Mouse (Mus musculus): ENCODE results near the gene Itpkb. TPM values are rescaled to one million over a fixed set of nuclear protein-coding genes. Genes with fewer than 3 reads are reported as not detected.

The Itpkb gene
- polyA plus RNA-seq, 1 experiment from 2014 or later, result 5.0 TPM

GRCm38 (mm10) chr1:180359311-180359710 is 29.0 kb downstream of the Itpkb start:
- H3K27me3 ChIP-seq (replicated peaks), result peaks cover 9% of the 10 kb centered on the region; the same call in 1 of the 2 replicates
- H3K4me2 ChIP-seq, result no peak overlapping the region
- ATAC-seq (ENCODE audit: extremely low read depth, insufficient number of reproducible peaks, low FRiP score, low TSS enrichment), result no peak
- peaks cover 3% of the 10 kb centered on the region; the same call in 1 of the 2 replicates for H3K36me3 ChIP-seq
- peaks cover 71% of the 10 kb centered on the region for H3K4me1 ChIP-seq
- no peaks in the 10 kb centered on the region for H3K9me3 ChIP-seq
- no peak overlapping the region for H3K27ac ChIP-seq (replicated peaks)
- no peak overlapping the region for H3K9ac ChIP-seq
- no peak overlapping the region for H3K4me3 ChIP-seq
- WGBS, result 66% methylated on average over 5 of the region's 5 CpGs

- WGBS, result 85% methylated on average over 4 of the region's 4 CpGs
- H3K27me3 ChIP-seq (replicated peaks), result peaks cover 16% of the 10 kb centered on the region
- H3K4me2 ChIP-seq, result no peak overlapping the region
- peaks cover 73% of the 10 kb centered on the region for H3K4me1 ChIP-seq
- ATAC-seq (ENCODE audit: extremely low read depth, insufficient number of reproducible peaks, low FRiP score, low TSS enrichment), result no peak
- no peak overlapping the region for H3K4me3 ChIP-seq
- H3K9me3 ChIP-seq, result no peaks in the 10 kb centered on the region
- H3K9ac ChIP-seq, result no peak overlapping the region
- no peak overlapping the region for H3K27ac ChIP-seq (replicated peaks)
- peaks cover 3% of the 10 kb centered on the region; the same call in 1 of the 2 replicates for H3K36me3 ChIP-seq
These were observed 31.9 kb downstream of the Itpkb start for GRCm38 (mm10) chr1:180362176-180362575.

GRCm38 (mm10) chr1:180362844-180363243 is 32.6 kb downstream of the Itpkb start:
- no peaks in the 10 kb centered on the region for H3K9me3 ChIP-seq
- H3K4me2 ChIP-seq, result peak overlapping the region; percentile 76; the same call in 1 of the 2 replicates
- no peak for ATAC-seq (ENCODE audit: extremely low read depth, insufficient number of reproducible peaks, low FRiP score, low TSS enrichment)
- 60% methylated on average over 5 of the region's 5 CpGs for WGBS
- H3K27me3 ChIP-seq (replicated peaks), result peaks cover 16% of the 10 kb centered on the region
- H3K4me3 ChIP-seq, result no peak overlapping the region
- H3K4me1 ChIP-seq, result peaks cover 73% of the 10 kb centered on the region
- H3K27ac ChIP-seq (replicated peaks), result peak overlapping the region; percentile 65
- H3K36me3 ChIP-seq, result peaks cover 3% of the 10 kb centered on the region; the same call in 1 of the 2 replicates
- 0 out of 2 replicates have a peak overlapping the region, but pooled peaks have one; percentile 21 for H3K9ac ChIP-seq

- WGBS, result 30% methylated on average over 3 of the region's 3 CpGs
- Histone ChIP-seq H3K4me3 (no peak overlapping the region), H3K9ac (peak overlapping the region; percentile 21; the same call in 1 of the 2 replicates), H3K36me3 (peaks cover 3% of the 10 kb centered on the region; the same call in 1 of the 2 replicates), H3K4me1 (peaks cover 73% of the 10 kb centered on the region), H3K27ac (replicated peaks) (peak overlapping the region; percentile 65), H3K27me3 (replicated peaks) (peaks cover 20% of the 10 kb centered on the region), H3K9me3 (no peaks in the 10 kb centered on the region), H3K4me2 (peak overlapping the region; percentile 76)
- ATAC-seq (ENCODE audit: extremely low read depth, insufficient number of reproducible peaks, low FRiP score, low TSS enrichment), result no peak
These were observed 33.0 kb downstream of the Itpkb start for GRCm38 (mm10) chr1:180363317-180363716.

GRCm38 (mm10) chr1:180364005-180364404 is 33.7 kb downstream of the Itpkb start:
- H3K9ac ChIP-seq, result peak overlapping the region; percentile 37; the same call in 1 of the 2 replicates
- peak overlapping the region; percentile 65 for H3K27ac ChIP-seq (replicated peaks)
- no peak; the same call in 1 of the 2 replicates for ATAC-seq (ENCODE audit: extremely low read depth, insufficient number of reproducible peaks, low FRiP score, low TSS enrichment)
- peak overlapping the region; percentile 76 for H3K4me2 ChIP-seq
- H3K27me3 ChIP-seq (replicated peaks), result peaks cover 24% of the 10 kb centered on the region
- H3K4me3 ChIP-seq, result 0 out of 2 replicates have a peak overlapping the region, but pooled peaks have one; percentile 53
- peaks cover 71% of the 10 kb centered on the region for H3K4me1 ChIP-seq
- H3K36me3 ChIP-seq, result peaks cover 3% of the 10 kb centered on the region; the same call in 1 of the 2 replicates
- WGBS, result 13% methylated on average over 17 of the region's 17 CpGs
- no peaks in the 10 kb centered on the region for H3K9me3 ChIP-seq

GRCm38 (mm10) chr1:180364720-180365119 is 34.4 kb downstream of the Itpkb start:
- H3K27me3 ChIP-seq (replicated peaks), result peaks cover 30% of the 10 kb centered on the region
- no peaks in the 10 kb centered on the region for H3K9me3 ChIP-seq
- H3K4me1 ChIP-seq, result peaks cover 68% of the 10 kb centered on the region
- peaks cover 3% of the 10 kb centered on the region; the same call in 1 of the 2 replicates for H3K36me3 ChIP-seq
- peak overlapping the region; percentile 6 for H3K9ac ChIP-seq
- peak overlapping the region; percentile 53 for H3K4me3 ChIP-seq
- WGBS, result 27% methylated on average over 2 of the region's 2 CpGs
- no peak for ATAC-seq (ENCODE audit: extremely low read depth, insufficient number of reproducible peaks, low FRiP score, low TSS enrichment)
- H3K4me2 ChIP-seq, result peak overlapping the region; percentile 76
- H3K27ac ChIP-seq (replicated peaks), result peak overlapping the region; percentile 65

GRCm38 (mm10) chr1:180365180-180365810 is 35.0 kb downstream of the Itpkb start:
- Histone ChIP-seq H3K4me1 (peaks cover 71% of the 10 kb centered on the region), H3K27ac (replicated peaks) (peak overlapping the region; percentile 65), H3K4me2 (peak overlapping the region; percentile 76), H3K27me3 (replicated peaks) (peaks cover 30% of the 10 kb centered on the region), H3K9ac (peak overlapping the region; percentile 77), H3K9me3 (no peaks in the 10 kb centered on the region), H3K36me3 (peaks cover 3% of the 10 kb centered on the region; the same call in 1 of the 2 replicates), H3K4me3 (peak overlapping the region; percentile 53)
- peak; percentile 94 for ATAC-seq (ENCODE audit: extremely low read depth, insufficient number of reproducible peaks, low FRiP score, low TSS enrichment)
- WGBS, result 2% methylated on average over 29 of the region's 29 CpGs

- H3K9ac ChIP-seq, result peak overlapping the region; percentile 77; the same call in 1 of the 2 replicates
- no peaks in the 10 kb centered on the region for H3K9me3 ChIP-seq
- H3K27me3 ChIP-seq (replicated peaks), result peaks cover 30% of the 10 kb centered on the region
- 72% methylated on average over 18 of the region's 18 CpGs for WGBS
- no peak for ATAC-seq (ENCODE audit: extremely low read depth, insufficient number of reproducible peaks, low FRiP score, low TSS enrichment)
- H3K4me1 ChIP-seq, result peaks cover 80% of the 10 kb centered on the region
- peak overlapping the region; percentile 65 for H3K27ac ChIP-seq (replicated peaks)
- H3K4me3 ChIP-seq, result peak overlapping the region; percentile 53
- H3K4me2 ChIP-seq, result peak overlapping the region; percentile 76
- H3K36me3 ChIP-seq, result no peaks in the 10 kb centered on the region
These were observed 35.9 kb downstream of the Itpkb start for GRCm38 (mm10) chr1:180365983-180366811.

GRCm38 (mm10) chr1:180367045-180367619 is 36.8 kb downstream of the Itpkb start:
- Histone ChIP-seq H3K9ac (no peak overlapping the region), H3K27me3 (replicated peaks) (peaks cover 24% of the 10 kb centered on the region), H3K4me2 (no peak overlapping the region), H3K9me3 (no peaks in the 10 kb centered on the region), H3K4me1 (peaks cover 86% of the 10 kb centered on the region), H3K36me3 (no peaks in the 10 kb centered on the region), H3K27ac (replicated peaks) (peak overlapping the region; percentile 65; the same call in 1 of the 2 replicates), H3K4me3 (no peak overlapping the region)
- ATAC-seq (ENCODE audit: extremely low read depth, insufficient number of reproducible peaks, low FRiP score, low TSS enrichment), result no peak
- 59% methylated on average over 3 of the region's 3 CpGs for WGBS

- no peak for ATAC-seq (ENCODE audit: extremely low read depth, insufficient number of reproducible peaks, low FRiP score, low TSS enrichment)
- 60% methylated on average over 3 of the region's 3 CpGs for WGBS
- Histone ChIP-seq H3K27ac (replicated peaks) (peak overlapping the region; percentile 44), H3K4me3 (no peak overlapping the region), H3K36me3 (no peaks in the 10 kb centered on the region), H3K9me3 (no peaks in the 10 kb centered on the region), H3K4me1 (peaks cover 82% of the 10 kb centered on the region), H3K27me3 (replicated peaks) (peaks cover 24% of the 10 kb centered on the region), H3K4me2 (no peak overlapping the region), H3K9ac (no peak overlapping the region)
These were observed 37.3 kb downstream of the Itpkb start for GRCm38 (mm10) chr1:180367626-180368025.

GRCm38 (mm10) chr1:180368112-180368511 is 37.8 kb downstream of the Itpkb start:
- H3K27me3 ChIP-seq (replicated peaks), result peaks cover 21% of the 10 kb centered on the region
- peak overlapping the region; percentile 44; the same call in 1 of the 2 replicates for H3K27ac ChIP-seq (replicated peaks)
- no peaks in the 10 kb centered on the region for H3K9me3 ChIP-seq
- 63% methylated on average over 7 of the region's 7 CpGs for WGBS
- H3K4me1 ChIP-seq, result peaks cover 82% of the 10 kb centered on the region
- H3K36me3 ChIP-seq, result no peaks in the 10 kb centered on the region
- no peak overlapping the region for H3K9ac ChIP-seq
- ATAC-seq (ENCODE audit: extremely low read depth, insufficient number of reproducible peaks, low FRiP score, low TSS enrichment), result no peak
- no peak overlapping the region for H3K4me3 ChIP-seq
- no peak overlapping the region for H3K4me2 ChIP-seq

All from heart, embryonic 13.5 days (tissue).